ENCODE assay signal across 16 mouse cellular contexts in genomic region chr9:20737227-20737626, GRCm38 (mm10). TPM values are rescaled to one million over a fixed set of nuclear protein-coding genes. Genes with fewer than 3 reads are reported as not detected.
"Had no signal": no experiment of that assay in that cellular context is flagged by ENCODE, and none has a peak within 500 bp of the region (broad histone marks: within the 10 kb centered on the region; RNA-seq: fewer than 3 reads in every experiment).

No protein-coding gene starts in this region.

- H3K36me3 ChIP-seq: liver, embryonic 13.5 days; midbrain, embryonic 12.5 days; midbrain, embryonic 15.5 days; neural tube, embryonic 12.5 days; neural tube, embryonic 15.5 days; stomach, embryonic 15.5 days had no signal

- DNase-seq: kidney, adult 2 months; kidney, postnatal 25 days; liver, embryonic 13.5 days; lung, adult 2 months; retina, postnatal 1 day; right cerebral cortex, postnatal 25 days; spleen, adult 18-20 months; thymus, postnatal 25 days had no signal

- H3K27me3 ChIP-seq: midbrain, embryonic 15.5 days; neural tube, embryonic 12.5 days; stomach, embryonic 15.5 days had no signal

- ATAC-seq: midbrain, embryonic 15.5 days had no signal

- H3K4me1 ChIP-seq: neural tube, embryonic 12.5 days had no signal

- H3K9me3 ChIP-seq: liver, embryonic 13.5 days; midbrain, embryonic 12.5 days; midbrain, embryonic 15.5 days; neural tube, embryonic 12.5 days; neural tube, embryonic 15.5 days; stomach, embryonic 15.5 days had no signal

- H3K4me3 ChIP-seq: liver, embryonic 13.5 days; midbrain, embryonic 12.5 days; midbrain, embryonic 15.5 days; neural tube, embryonic 12.5 days; neural tube, embryonic 15.5 days; stomach, embryonic 15.5 days had no signal

- H3K9ac ChIP-seq: liver, embryonic 13.5 days; midbrain, embryonic 12.5 days; midbrain, embryonic 15.5 days; neural tube, embryonic 12.5 days; neural tube, embryonic 15.5 days; stomach, embryonic 15.5 days had no signal

- H3K27ac ChIP-seq: kidney, postnatal 0 days; liver, embryonic 13.5 days; macrophage; midbrain, embryonic 12.5 days; midbrain, embryonic 15.5 days; neural tube, embryonic 12.5 days; neural tube, embryonic 15.5 days; stomach, embryonic 15.5 days had no signal

- H3K4me2 ChIP-seq: liver, embryonic 13.5 days; midbrain, embryonic 12.5 days; midbrain, embryonic 15.5 days; neural tube, embryonic 12.5 days; neural tube, embryonic 15.5 days; stomach, embryonic 15.5 days had no signal

RNA-seq across cellular contexts. Expression of gene Olfm2, which starts 8.9 kb away (rescaled TPM):
- total RNA-seq: megakaryocyte, adult 5-6 weeks had no signal
- polyA plus RNA-seq: macrophage had no signal
